In the genomic region with DNA sequence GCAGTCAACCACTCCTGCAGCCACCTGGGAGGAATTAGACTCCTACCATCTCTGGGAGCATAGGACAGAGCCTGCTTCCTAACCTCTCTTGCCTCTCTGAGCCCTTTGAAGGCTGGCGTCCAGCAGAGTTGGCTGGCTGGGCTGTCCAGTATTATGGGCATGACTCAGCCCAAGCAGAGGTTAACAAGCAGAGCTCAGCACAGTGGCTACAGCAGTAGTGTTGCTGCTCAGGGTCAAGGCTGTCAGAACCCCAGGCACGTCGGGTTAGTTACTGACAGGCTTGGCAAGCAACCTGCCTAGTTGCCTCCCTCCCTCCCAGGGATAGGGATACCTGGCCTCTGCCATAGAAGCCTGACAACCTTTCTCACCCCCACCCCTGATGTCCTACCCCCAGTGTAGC, we compare ENCODE assay signal across 8 mouse cellular contexts. TPM values are rescaled to one million over a fixed set of nuclear protein-coding genes. Genes with fewer than 3 reads are reported as not detected.
DNase-seq lines count a peak whose midpoint lies in the region; ATAC-seq and TF ChIP-seq lines count a peak whose summit lies in the region.

No protein-coding gene starts in this region.

- no peak for TF ChIP-seq CTCF in bone marrow, adult 2 months (IDR thresholded peaks at IDR 0.05; ENCODE audit: control insufficient read depth, insufficient read depth, low read length)

- H3K79me2 ChIP-seq in myocyte (ENCODE audit: control insufficient read depth, insufficient read depth) = peaks cover 12% of the 10 kb centered on the region

- H3ac ChIP-seq in myocyte (ENCODE audit: control insufficient read depth, insufficient read length) = no peak overlapping the region

- peaks cover 24% of the 10 kb centered on the region for H3K27me3 ChIP-seq in megakaryocyte, embryonic 14.5 days (replicated peaks)
- H3K27me3 ChIP-seq in limb, embryonic 10.5 days (ENCODE audit: low read depth, poor library complexity, severe bottlenecking) = peaks cover 73% of the 10 kb centered on the region
- no peaks in the 10 kb centered on the region for H3K27me3 ChIP-seq in myocyte (ENCODE audit: control insufficient read depth, insufficient read depth, insufficient read length)

- H3K27ac ChIP-seq in bone marrow, adult 2 months (ENCODE audit: control insufficient read depth, insufficient read depth, low read depth, low read length, poor library complexity) = peak overlapping the region; percentile 85
- peak overlapping the region; percentile 86 for H3K27ac ChIP-seq in limb, embryonic 10.5 days

- H3K4me2 ChIP-seq in myocyte (ENCODE audit: low read depth) = peak overlapping the region; percentile 79

- no peak for ATAC-seq in megakaryocyte, adult 5-6 weeks (ENCODE audit: poor library complexity, severe bottlenecking)

- WGBS in bone marrow, adult 2 months = 16% methylated on average over 3 of the region's 3 CpGs
- WGBS in limb, embryonic 10.5 days = 38% methylated on average over 3 of the region's 3 CpGs

- intact Hi-C loops in left cerebral cortex, postnatal 36 days (cut with DNase I) = loop anchor here (5.0 kb wide), 2 partner anchors 64 to 179 kb away; a partner anchor contains a TSS

- peaks cover 35% of the 10 kb centered on the region for H3K36me3 ChIP-seq in megakaryocyte, embryonic 14.5 days (replicated peaks; ENCODE audit: low read length)
- peaks cover 8% of the 10 kb centered on the region; the same call in 1 of the 2 replicates for H3K36me3 ChIP-seq in limb, embryonic 10.5 days
- peaks cover 3% of the 10 kb centered on the region for H3K36me3 ChIP-seq in myocyte (ENCODE audit: control insufficient read depth, insufficient read depth)

- no peak for TF ChIP-seq POLR2A in bone marrow, adult 2 months (IDR thresholded peaks at IDR 0.05; ENCODE audit: borderline replicate concordance, control insufficient read depth, low read depth, low read length)
- TF ChIP-seq POLR2A in myocyte (IDR thresholded peaks at IDR 0.05; ENCODE audit: insufficient read length, low read depth) = no peak

- H3K4me3 ChIP-seq in megakaryocyte, embryonic 14.5 days (replicated peaks) = peak overlapping the region; percentile 96
- peak overlapping the region; percentile 72 for H3K4me3 ChIP-seq in bone marrow, adult 2 months (replicated peaks; ENCODE audit: control insufficient read depth, low read depth, low read length)
- H3K4me3 ChIP-seq in limb, embryonic 10.5 days = no peak overlapping the region
- H3K4me3 ChIP-seq in myocyte = no peak overlapping the region

- peak; percentile 6 for DNase-seq in heart, adult 8-10 months (ENCODE audit: low spot score)
- DNase-seq in limb, embryonic 10.5 days (ENCODE audit: low spot score) = no peak
- DNase-seq in left cerebral cortex, postnatal 36 days (ENCODE audit: low spot score in 2 of 2) = no peak
- DNase-seq in frontal cortex, postnatal 36 days (ENCODE audit: low spot score in 2 of 2) = no peak

- no peaks in the 10 kb centered on the region for H3K9me3 ChIP-seq in megakaryocyte, embryonic 14.5 days
- H3K9me3 ChIP-seq in limb, embryonic 10.5 days (replicated peaks) = no peaks in the 10 kb centered on the region

- H3K4me1 ChIP-seq in megakaryocyte, embryonic 14.5 days = peaks cover 49% of the 10 kb centered on the region
- peaks cover 1% of the 10 kb centered on the region; the same call in 1 of the 2 replicates for H3K4me1 ChIP-seq in bone marrow, adult 2 months (ENCODE audit: control insufficient read depth, insufficient read depth, low read length)
- H3K4me1 ChIP-seq in limb, embryonic 10.5 days = peaks cover 32% of the 10 kb centered on the region

TF ChIP-seq in myocyte, 11 proteins besides CTCF, POLR2A, EP300 and RAD21:
- no peak for TF ChIP-seq E2F4 (IDR thresholded peaks at IDR 0.05; ENCODE audit: insufficient read depth)
- TF ChIP-seq MAX (IDR thresholded peaks at IDR 0.05; ENCODE audit: low read depth) = no peak
- TF ChIP-seq CEBPB (IDR thresholded peaks at IDR 0.05; ENCODE audit: insufficient read depth, poor library complexity, severe bottlenecking) = no peak
- no peak for TF ChIP-seq MYOD1 (IDR thresholded peaks at IDR 0.05; ENCODE audit: control insufficient read depth in 1 of 3, insufficient read length in 2 of 3, low read depth in 2 of 3)
TF ChIP-seq in myocyte: peak in this region for 0.

RNA-seq across cellular contexts. Expression of a gene that starts 1.9 kb away (rescaled TPM):
- 35.2 and 45.1 TPM in 2 replicates for polyA plus RNA-seq in megakaryocyte, embryonic 14.5 days (2012; ENCODE audit: insufficient read depth, low replicate concordance)
- 80.0 and 82.4 TPM in 2 replicates for total RNA-seq in megakaryocyte, adult 5-6 weeks (2015)
- 32.7 and 35.7 TPM in 2 replicates for total RNA-seq in megakaryocyte, adult 5-6 weeks (2017)
- polyA plus RNA-seq in bone marrow, adult 2 months (2011; ENCODE audit: insufficient read depth, insufficient read length, low replicate concordance, missing spikeins) = 12.6 and 17.6 TPM in 2 replicates
- 10 to 100 TPM; 26.6 to 29.7 (median 28.2) TPM for total RNA-seq in heart, adult 8-10 months (2022)
- polyA plus RNA-seq in limb, embryonic 10.5 days (2016; fragmentation: Nextera tagmentation; extraction: Ambion mirVana) = 9.2 and 12.7 TPM in 2 replicates
- polyA plus RNA-seq in myocyte (2012; fragmentation: generic; extraction: Trizol) = 14.9 TPM
- total RNA-seq in left cerebral cortex, postnatal 36 days (2021) = 10 to 100 TPM; 11.8 to 13.6 TPM

RNA-seq across cellular contexts. Expression of a gene that starts 2.3 kb away (rescaled TPM):
- polyA plus RNA-seq in megakaryocyte, embryonic 14.5 days (2012; ENCODE audit: insufficient read depth, low replicate concordance) = 18.5 and 52.2 TPM in 2 replicates
- 211 and 214 TPM in 2 replicates for total RNA-seq in megakaryocyte, adult 5-6 weeks (2015)
- 157 and 173 TPM in 2 replicates for total RNA-seq in megakaryocyte, adult 5-6 weeks (2017)
- polyA plus RNA-seq in bone marrow, adult 2 months (2011; ENCODE audit: insufficient read depth, insufficient read length, low replicate concordance, missing spikeins) = 52.5 and 94.6 TPM in 2 replicates
- 10 to 100 TPM; 65.8 to 86.6 (median 78.8) TPM for total RNA-seq in heart, adult 8-10 months (2022)
- 159 and 174 TPM in 2 replicates for polyA plus RNA-seq in limb, embryonic 10.5 days (2016; fragmentation: Nextera tagmentation; extraction: Ambion mirVana)
- 255 TPM for polyA plus RNA-seq in myocyte (2012; fragmentation: generic; extraction: Trizol)
- total RNA-seq in left cerebral cortex, postnatal 36 days (2021) = 10 to 100 TPM; 77.9 to 83.8 TPM

RNA-seq across cellular contexts. Expression of a gene that starts 38.6 kb away (rescaled TPM):
- polyA plus RNA-seq in megakaryocyte, embryonic 14.5 days (2012; ENCODE audit: insufficient read depth, low replicate concordance) = 1.2 and 3.1 TPM in 2 replicates
- total RNA-seq in megakaryocyte, adult 5-6 weeks (2015) = 0.14 TPM in 1 of 2 replicates, not detected in the other
- 0.04 and 0.29 TPM in 2 replicates for total RNA-seq in megakaryocyte, adult 5-6 weeks (2017)
- 0.32 TPM in 1 of 2 replicates, not detected in the other for polyA plus RNA-seq in bone marrow, adult 2 months (2011; ENCODE audit: insufficient read depth, insufficient read length, low replicate concordance, missing spikeins)
- total RNA-seq in heart, adult 8-10 months (2022) = 1 to 10 TPM; 1.6 to 1.9 (median 1.7) TPM
- polyA plus RNA-seq in limb, embryonic 10.5 days (2016; fragmentation: Nextera tagmentation; extraction: Ambion mirVana) = 0.04 TPM in 1 of 2 replicates, not detected in the other
- polyA plus RNA-seq in myocyte (2012; fragmentation: generic; extraction: Trizol) = 0.66 TPM
- total RNA-seq in left cerebral cortex, postnatal 36 days (2021) = 10 to 100 TPM in 1 of 2 experiments, 1 to 10 TPM in 1; 9.8 to 10.2 TPM

RNA-seq across cellular contexts. Expression of a gene that starts 45.3 kb away (rescaled TPM):
- 0.78 and 3.9 TPM in 2 replicates for polyA plus RNA-seq in megakaryocyte, embryonic 14.5 days (2012; ENCODE audit: insufficient read depth, low replicate concordance)
- not detected in 2 replicates for total RNA-seq in megakaryocyte, adult 5-6 weeks (2015)
- 1.1 TPM in 1 of 2 replicates, not detected in the other for total RNA-seq in megakaryocyte, adult 5-6 weeks (2017)
- polyA plus RNA-seq in bone marrow, adult 2 months (2011; ENCODE audit: insufficient read depth, insufficient read length, low replicate concordance, missing spikeins) = 3.5 and 7.7 TPM in 2 replicates
- total RNA-seq in heart, adult 8-10 months (2022) = 100 to 1,000 TPM; 157 to 195 (median 180) TPM
- 4.4 and 6.1 TPM in 2 replicates for polyA plus RNA-seq in limb, embryonic 10.5 days (2016; fragmentation: Nextera tagmentation; extraction: Ambion mirVana)
- polyA plus RNA-seq in myocyte (2012; fragmentation: generic; extraction: Trizol) = 56.3 TPM
- 100 to 1,000 TPM in 1 of 2 experiments, 10 to 100 TPM in 1; 98.6 to 104 TPM for total RNA-seq in left cerebral cortex, postnatal 36 days (2021)

RNA-seq across cellular contexts. Expression of a gene that starts 55.9 kb away (rescaled TPM):
- 0.45 and 4.0 TPM in 2 replicates for polyA plus RNA-seq in megakaryocyte, embryonic 14.5 days (2012; ENCODE audit: insufficient read depth, low replicate concordance)
- not detected in 2 replicates for total RNA-seq in megakaryocyte, adult 5-6 weeks (2015)
- 0.45 TPM in 1 of 2 replicates, not detected in the other for total RNA-seq in megakaryocyte, adult 5-6 weeks (2017)
- 26.5 and 49.6 TPM in 2 replicates for polyA plus RNA-seq in bone marrow, adult 2 months (2011; ENCODE audit: insufficient read depth, insufficient read length, low replicate concordance, missing spikeins)
- total RNA-seq in heart, adult 8-10 months (2022) = 10 to 100 TPM; 23.9 to 31.6 (median 30.8) TPM
- 1.1 and 1.6 TPM in 2 replicates for polyA plus RNA-seq in limb, embryonic 10.5 days (2016; fragmentation: Nextera tagmentation; extraction: Ambion mirVana)
- polyA plus RNA-seq in myocyte (2012; fragmentation: generic; extraction: Trizol) = 16.9 TPM
- 10 to 100 TPM in 1 of 2 experiments, 1 to 10 TPM in 1; 8.2 to 10.4 TPM for total RNA-seq in left cerebral cortex, postnatal 36 days (2021)

Comparison
In these comparisons a context has a peak if more than half of its experiments do, and no peak if none do; other contexts are left out.
1. H3K4me3 ChIP-seq: peak in megakaryocyte, embryonic 14.5 days (single experiment) and bone marrow, adult 2 months (single experiment); none in limb, embryonic 10.5 days (single experiment) and myocyte (single experiment).